Mouse (Mus musculus): Measurements from ENCODE around the gene Tiparp. TPM values are rescaled to one million over a fixed set of nuclear protein-coding genes. Genes with fewer than 3 reads are reported as not detected.

Gene Tiparp
- polyA plus RNA-seq, 2 experiments = 8.9 to 31.4 TPM

DNA sequence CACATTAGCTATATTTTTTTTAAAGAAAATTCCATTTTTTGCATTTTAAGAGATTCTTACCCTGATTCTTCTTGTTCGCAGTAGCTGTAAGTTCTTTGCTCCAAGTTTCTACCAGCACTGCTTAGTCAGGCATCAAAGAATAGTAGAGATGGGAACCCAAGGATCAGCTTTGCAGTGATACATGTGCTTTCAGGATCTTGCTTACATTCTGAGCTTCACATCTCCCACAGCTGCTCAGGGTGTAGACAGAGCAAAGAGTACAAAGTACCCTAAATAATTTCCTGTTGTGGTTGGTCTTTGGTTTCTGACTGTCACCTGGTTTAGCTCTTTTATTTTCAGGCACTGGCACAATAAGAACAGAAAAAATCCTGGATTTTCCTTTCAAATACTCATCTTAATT lies 9.1 kb downstream of the Tiparp start:
- H3K27me3 ChIP-seq (ENCODE audit: control insufficient read depth, insufficient read depth, low read length) = no peaks in the 10 kb centered on the region
- WGBS = 77% methylated on average over 1 of the region's 1 CpGs
- no peaks in the 10 kb centered on the region for H3K36me3 ChIP-seq (ENCODE audit: control insufficient read depth, insufficient read depth, low read length)
- H3K27ac ChIP-seq (replicated peaks; ENCODE audit: low read depth, low read length) = no peak overlapping the region
- no peak for DNase-seq (ENCODE audit: low spot score)
- H3K9me3 ChIP-seq (ENCODE audit: control insufficient read depth, low read length) = no peaks in the 10 kb centered on the region
- no peak overlapping the region for H3K4me3 ChIP-seq (replicated peaks; ENCODE audit: low read length)
- TF ChIP-seq POLR2A (IDR thresholded peaks at IDR 0.05; ENCODE audit: borderline replicate concordance, extremely low read depth, insufficient read depth, insufficient read length) = no peak
- H3K4me2 ChIP-seq (replicated peaks; ENCODE audit: low read depth, low read length, severe bottlenecking) = no peak overlapping the region
- ATAC-seq (ENCODE audit: low FRiP score, low read depth) = no peak
- H3K9ac ChIP-seq (ENCODE audit: low read depth, low read length, severe bottlenecking) = no peak overlapping the region
- H3K4me1 ChIP-seq (ENCODE audit: control insufficient read depth, insufficient read depth, low read length) = peaks cover 3% of the 10 kb centered on the region

DNA sequence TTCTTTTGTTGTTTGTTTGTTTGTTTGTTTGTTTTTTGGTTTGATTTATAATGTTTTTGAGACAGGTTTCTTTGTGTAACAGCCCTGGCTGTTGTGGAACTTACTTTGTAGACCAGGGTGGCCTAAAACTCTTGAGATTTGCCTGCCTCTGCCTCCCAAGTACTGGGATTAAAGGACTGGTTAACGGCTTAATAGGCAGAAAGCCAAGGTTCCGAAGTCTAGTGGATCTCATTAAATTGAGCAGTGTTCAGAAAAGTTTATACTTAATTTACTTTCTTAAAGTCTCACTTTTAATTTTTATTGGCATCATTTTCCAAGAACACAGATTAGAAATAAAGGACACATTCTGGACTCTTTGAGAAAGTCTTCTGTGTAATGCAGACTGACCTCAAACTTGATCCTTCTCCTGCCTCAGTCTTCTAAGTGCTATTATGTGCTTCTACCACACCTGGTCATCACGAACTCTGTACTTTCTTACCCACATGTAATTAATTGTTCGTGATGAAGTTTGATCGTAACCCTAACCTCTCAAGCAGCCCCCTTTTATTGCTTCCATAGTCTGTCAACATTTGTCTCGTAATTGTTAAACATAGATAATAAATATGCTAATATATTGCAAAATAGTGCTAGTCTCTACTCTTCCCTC lies 12.8 kb downstream of the Tiparp start:
- no peaks in the 10 kb centered on the region for H3K4me1 ChIP-seq (ENCODE audit: control insufficient read depth, insufficient read depth, low read length)
- no peak overlapping the region for H3K27ac ChIP-seq (replicated peaks; ENCODE audit: low read depth, low read length)
- DNase-seq (ENCODE audit: low spot score) (no peak), ATAC-seq (ENCODE audit: low FRiP score, low read depth) (no peak)
- no peak for TF ChIP-seq POLR2A (IDR thresholded peaks at IDR 0.05; ENCODE audit: borderline replicate concordance, extremely low read depth, insufficient read depth, insufficient read length)
- H3K9ac ChIP-seq (ENCODE audit: low read depth, low read length, severe bottlenecking) = no peak overlapping the region
- no peaks in the 10 kb centered on the region for H3K27me3 ChIP-seq (ENCODE audit: control insufficient read depth, insufficient read depth, low read length)
- no peak overlapping the region for H3K4me2 ChIP-seq (replicated peaks; ENCODE audit: low read depth, low read length, severe bottlenecking)
- no peaks in the 10 kb centered on the region for H3K36me3 ChIP-seq (ENCODE audit: control insufficient read depth, insufficient read depth, low read length)
- 69% methylated on average over 6 of the region's 6 CpGs for WGBS
- no peak overlapping the region for H3K4me3 ChIP-seq (replicated peaks; ENCODE audit: low read length)
- H3K9me3 ChIP-seq (ENCODE audit: control insufficient read depth, low read length) = no peaks in the 10 kb centered on the region

GRCm38 (mm10) chr3:65541552-65541935 lies 13.3 kb downstream of the Tiparp start:
- H3K9ac ChIP-seq (ENCODE audit: low read depth, low read length, severe bottlenecking) = no peak overlapping the region
- H3K4me2 ChIP-seq (replicated peaks; ENCODE audit: low read depth, low read length, severe bottlenecking) = no peak overlapping the region
- H3K4me1 ChIP-seq (ENCODE audit: control insufficient read depth, insufficient read depth, low read length) = no peaks in the 10 kb centered on the region
- no peak overlapping the region for H3K27ac ChIP-seq (replicated peaks; ENCODE audit: low read depth, low read length)
- no peak overlapping the region for H3K4me3 ChIP-seq (replicated peaks; ENCODE audit: low read length)
- no peaks in the 10 kb centered on the region for H3K36me3 ChIP-seq (ENCODE audit: control insufficient read depth, insufficient read depth, low read length)
- ATAC-seq (ENCODE audit: low FRiP score, low read depth) = no peak
- no peaks in the 10 kb centered on the region for H3K9me3 ChIP-seq (ENCODE audit: control insufficient read depth, low read length)
- no peak for DNase-seq (ENCODE audit: low spot score)
- H3K27me3 ChIP-seq (ENCODE audit: control insufficient read depth, insufficient read depth, low read length) = no peaks in the 10 kb centered on the region
- no peak for TF ChIP-seq POLR2A (IDR thresholded peaks at IDR 0.05; ENCODE audit: borderline replicate concordance, extremely low read depth, insufficient read depth, insufficient read length)
- 57% methylated on average over 4 of the region's 4 CpGs for WGBS

- no peaks in the 10 kb centered on the region for H3K9me3 ChIP-seq (ENCODE audit: control insufficient read depth, low read length)
- H3K4me1 ChIP-seq (ENCODE audit: control insufficient read depth, insufficient read depth, low read length) = no peaks in the 10 kb centered on the region
- H3K4me2 ChIP-seq (replicated peaks; ENCODE audit: low read depth, low read length, severe bottlenecking) = no peak overlapping the region
- H3K27me3 ChIP-seq (ENCODE audit: control insufficient read depth, insufficient read depth, low read length) = no peaks in the 10 kb centered on the region
- DNase-seq (ENCODE audit: low spot score) (no peak), ATAC-seq (ENCODE audit: low FRiP score, low read depth) (no peak)
- no peak overlapping the region for H3K4me3 ChIP-seq (replicated peaks; ENCODE audit: low read length)
- H3K27ac ChIP-seq (replicated peaks; ENCODE audit: low read depth, low read length) = no peak overlapping the region
- H3K36me3 ChIP-seq (ENCODE audit: control insufficient read depth, insufficient read depth, low read length) = peaks cover 24% of the 10 kb centered on the region
- TF ChIP-seq POLR2A (IDR thresholded peaks at IDR 0.05; ENCODE audit: borderline replicate concordance, extremely low read depth, insufficient read depth, insufficient read length) = no peak
- WGBS = 82% methylated on average over 6 of the region's 6 CpGs
- H3K9ac ChIP-seq (ENCODE audit: low read depth, low read length, severe bottlenecking) = no peak overlapping the region
Observed at GRCm38 (mm10) chr3:65549785-65550184, 21.6 kb downstream of the Tiparp start.

DNA sequence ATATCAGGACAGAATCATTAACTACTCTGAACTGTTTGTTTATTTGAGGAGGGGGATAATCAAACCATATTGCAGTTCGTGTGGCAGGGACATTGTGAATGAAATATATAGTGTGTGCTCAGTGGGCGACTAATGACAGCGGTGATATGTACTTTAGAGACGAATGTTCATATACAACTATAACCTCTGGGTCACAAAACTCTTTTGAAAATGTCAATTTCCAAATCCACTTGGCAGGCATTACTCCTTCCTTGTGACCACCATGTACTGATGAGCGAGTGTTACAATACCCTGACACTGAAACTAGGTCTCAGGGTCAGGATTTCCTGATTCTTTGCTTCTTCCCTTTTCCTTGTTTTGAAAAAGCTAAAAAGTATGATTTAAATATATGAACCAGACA lies 22.9 kb downstream of the Tiparp start:
- no peak for TF ChIP-seq POLR2A (IDR thresholded peaks at IDR 0.05; ENCODE audit: borderline replicate concordance, extremely low read depth, insufficient read depth, insufficient read length)
- DNase-seq (ENCODE audit: low spot score) (no peak), ATAC-seq (ENCODE audit: low FRiP score, low read depth) (no peak)
- Histone ChIP-seq H3K27me3 (ENCODE audit: control insufficient read depth, insufficient read depth, low read length) (no peaks in the 10 kb centered on the region), H3K27ac (replicated peaks; ENCODE audit: low read depth, low read length) (no peak overlapping the region), H3K4me1 (ENCODE audit: control insufficient read depth, insufficient read depth, low read length) (no peaks in the 10 kb centered on the region), H3K4me2 (replicated peaks; ENCODE audit: low read depth, low read length, severe bottlenecking) (no peak overlapping the region), H3K36me3 (ENCODE audit: control insufficient read depth, insufficient read depth, low read length) (peaks cover 24% of the 10 kb centered on the region), H3K9me3 (ENCODE audit: control insufficient read depth, low read length) (no peaks in the 10 kb centered on the region), H3K9ac (ENCODE audit: low read depth, low read length, severe bottlenecking) (no peak overlapping the region), H3K4me3 (replicated peaks; ENCODE audit: low read length) (no peak overlapping the region)
- WGBS = 87% methylated on average over 5 of the region's 5 CpGs

DNA sequence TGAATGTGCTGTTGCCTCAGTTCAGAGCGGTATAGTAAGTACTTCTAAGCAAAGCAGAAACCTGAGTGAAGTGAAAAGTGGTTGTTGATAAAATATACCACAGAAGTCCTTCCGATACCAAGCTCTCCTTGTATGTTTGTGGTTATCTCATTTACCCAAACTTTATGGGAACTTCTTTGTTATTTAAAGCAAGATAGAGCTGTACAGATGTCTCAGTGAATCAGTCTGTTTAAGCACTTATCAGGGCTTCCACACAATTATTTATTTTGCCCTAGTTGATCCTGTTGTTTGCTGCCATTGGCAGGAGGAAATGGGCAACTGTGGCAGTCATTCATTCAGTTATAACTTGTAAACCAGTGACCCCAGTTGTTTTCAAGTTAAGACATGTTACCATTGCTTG lies 26.4 kb downstream of the Tiparp start:
- no peak for ATAC-seq (ENCODE audit: low FRiP score, low read depth)
- no peak for TF ChIP-seq POLR2A (IDR thresholded peaks at IDR 0.05; ENCODE audit: borderline replicate concordance, extremely low read depth, insufficient read depth, insufficient read length)

More for the DNA sequence above, 26.4 kb downstream of the Tiparp start:
- WGBS = 92% methylated on average over 2 of the region's 2 CpGs
- Histone ChIP-seq H3K4me2 (replicated peaks; ENCODE audit: low read depth, low read length, severe bottlenecking) (no peak overlapping the region), H3K9ac (ENCODE audit: low read depth, low read length, severe bottlenecking) (no peak overlapping the region), H3K36me3 (ENCODE audit: control insufficient read depth, insufficient read depth, low read length) (peaks cover 18% of the 10 kb centered on the region), H3K27ac (replicated peaks; ENCODE audit: low read depth, low read length) (no peak overlapping the region), H3K27me3 (ENCODE audit: control insufficient read depth, insufficient read depth, low read length) (no peaks in the 10 kb centered on the region), H3K9me3 (ENCODE audit: control insufficient read depth, low read length) (no peaks in the 10 kb centered on the region), H3K4me3 (replicated peaks; ENCODE audit: low read length) (no peak overlapping the region), H3K4me1 (ENCODE audit: control insufficient read depth, insufficient read depth, low read length) (no peaks in the 10 kb centered on the region)
- no peak for DNase-seq (ENCODE audit: low spot score)
